Mouse (Mus musculus) heart, embryonic 11.5 days (tissue): Measurements from ENCODE around the gene Tjp1. TPM values are rescaled to one million over a fixed set of nuclear protein-coding genes. Genes with fewer than 3 reads are reported as not detected.

Source experiments
- ATAC-seq: fragments of 200-750 bp; cut with Nextera tagmentation; replicated peaks from 2 replicates; pipeline ENCODE4 v1.8.0; 2017; ENCODE audit warnings: moderate library complexity; ENCODE audit not compliant: insufficient number of reproducible peaks, low FRiP score, low TSS enrichment
- H3K27ac ChIP-seq: fragments of 300-500 bp; sonication (generic); 2 replicates; pipeline ENCODE4 v1.5.1; 2014; ENCODE audit warnings: mild to moderate bottlenecking, low read depth, low read length
- H3K27me3 ChIP-seq: fragments of 300-500 bp; sonication (generic); 2 replicates; pipeline ENCODE4 v1.6.1; 2014; ENCODE audit warnings: mild to moderate bottlenecking, low read length, mixed read lengths; ENCODE audit not compliant: control insufficient read depth, insufficient read depth
- H3K36me3 ChIP-seq: fragments of 300-500 bp; sonication (generic); 2 replicates; pipeline ENCODE4 v1.6.1; 2014; ENCODE audit warnings: mild to moderate bottlenecking, low read length, moderate library complexity, mixed read lengths; ENCODE audit not compliant: control insufficient read depth, insufficient read depth
- H3K4me1 ChIP-seq: fragments of 300-500 bp; sonication (generic); 2 replicates; pipeline ENCODE4 v1.6.1; 2014; ENCODE audit warnings: low read length; ENCODE audit not compliant: control insufficient read depth, insufficient read depth
- H3K4me2 ChIP-seq: fragments of 300-500 bp; sonication (generic); 2 replicates; pipeline ENCODE4 v1.6.1; 2014; ENCODE audit warnings: mild to moderate bottlenecking, moderate library complexity
- H3K4me3 ChIP-seq: fragments of 300-500 bp; sonication (generic); 2 replicates; pipeline ENCODE4 v1.5.1; 2014; ENCODE audit warnings: low read depth, low read length
- H3K9ac ChIP-seq: fragments of 300-500 bp; sonication (generic); 2 replicates; pipeline ENCODE4 v1.6.1; 2014; ENCODE audit warnings: mild to moderate bottlenecking, low read depth, low read length, moderate library complexity
- H3K9me3 ChIP-seq: fragments of 300-500 bp; sonication (generic); replicated peaks from 2 replicates; pipeline ENCODE4 v1.6.1; 2016; ENCODE audit warnings: low read length; ENCODE audit not compliant: control insufficient read depth
- WGBS: fragments of 180-500 bp; shearing (Covaris S2); extraction: QIAGEN DNeasy Blood & Tissue Kit; methylation state at CpG from one replicate; pipeline ENCODE4 v1.1.7; 2014; ENCODE audit not compliant: insufficient replicate concordance; 5-methylcytosine and 5-hydroxymethylcytosine counted together
- polyA plus RNA-seq: library from polyadenylated mRNA; unstranded; fragments of >200 nt; fragmentation: Nextera tagmentation; extraction: Ambion mirVana; gene quantifications from 2 replicates; pipeline ENCODE4 v1.2.1, GENCODE M21; 2014

Gene Tjp1
- polyA plus RNA-seq, 1 experiment from 2014 or later: 13.3 TPM

DNA sequence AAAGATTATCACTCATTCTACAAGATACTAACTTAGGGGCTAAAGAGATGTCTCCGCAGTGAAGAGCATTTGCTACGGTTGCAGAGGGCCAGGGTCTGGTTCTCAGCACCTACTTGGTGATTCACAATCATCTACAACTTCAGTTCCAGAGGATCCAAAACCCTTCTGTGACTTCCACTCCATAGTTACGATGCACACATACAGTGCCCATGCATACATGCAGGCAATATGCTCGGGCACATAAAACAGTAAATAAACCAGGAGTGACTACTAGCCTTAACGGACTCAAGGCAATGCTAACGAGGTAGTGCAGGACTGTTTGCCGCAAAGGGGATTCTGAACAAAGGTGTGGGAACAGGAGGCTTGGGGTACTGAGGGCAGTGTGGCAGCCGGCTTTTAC is 7.0 kb downstream of the Tjp1 start:
- no peak for ATAC-seq
- peaks cover 3% of the 10 kb centered on the region for H3K27me3 ChIP-seq
- H3K4me1 ChIP-seq: no peaks in the 10 kb centered on the region
- H3K36me3 ChIP-seq: no peaks in the 10 kb centered on the region
- no peak overlapping the region for H3K9ac ChIP-seq
- WGBS: 84% methylated on average over 8 of the region's 8 CpGs
- H3K4me2 ChIP-seq: no peak overlapping the region
- no peak overlapping the region for H3K27ac ChIP-seq
- no peak overlapping the region for H3K4me3 ChIP-seq
- H3K9me3 ChIP-seq: no peaks in the 10 kb centered on the region

DNA sequence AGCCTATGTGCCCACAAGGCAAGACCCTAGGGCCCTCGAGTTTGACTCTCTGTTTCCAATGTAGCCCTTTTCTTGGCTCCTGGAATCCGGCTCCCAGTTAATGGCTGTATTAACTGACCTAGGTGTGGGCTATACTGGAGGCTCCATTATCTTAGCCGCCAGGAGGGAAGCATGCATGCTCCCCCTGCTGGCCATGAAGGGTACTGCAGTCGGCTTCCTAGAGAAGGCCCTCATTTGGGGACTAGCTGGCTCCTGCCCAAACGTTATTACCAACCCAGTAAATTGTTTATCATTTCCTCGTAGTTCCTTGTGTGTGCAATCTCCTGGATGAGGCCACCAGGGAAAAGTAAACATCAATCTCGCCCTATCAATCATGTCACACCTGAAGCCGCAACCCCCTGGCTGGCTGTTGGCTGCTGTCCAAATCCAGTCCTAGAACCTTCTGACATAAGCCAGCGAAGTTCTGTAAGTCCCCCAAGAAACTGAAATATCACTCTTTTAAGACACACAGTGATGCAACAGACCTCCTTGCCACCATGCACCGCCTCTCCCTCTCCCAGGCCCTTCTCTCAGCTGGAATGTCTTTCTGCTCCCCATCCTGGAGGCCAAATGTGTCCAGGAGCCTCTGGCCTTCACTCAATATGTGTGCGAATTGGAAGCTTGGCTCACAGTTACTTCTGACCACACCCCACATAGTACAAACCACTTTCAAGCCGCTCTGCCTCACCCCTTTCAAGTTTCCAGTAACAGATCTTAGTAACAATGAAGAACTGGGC is 7.6 kb downstream of the Tjp1 start:
- H3K36me3 ChIP-seq: no peaks in the 10 kb centered on the region
- no peak overlapping the region for H3K4me3 ChIP-seq
- H3K27me3 ChIP-seq: peaks cover 3% of the 10 kb centered on the region; the same call in 1 of the 2 replicates
- ATAC-seq: no peak; the same call in 1 of the 2 replicates
- H3K4me1 ChIP-seq: no peaks in the 10 kb centered on the region
- H3K4me2 ChIP-seq: no peak overlapping the region
- no peak overlapping the region for H3K27ac ChIP-seq
- H3K9me3 ChIP-seq: no peaks in the 10 kb centered on the region
- no peak overlapping the region for H3K9ac ChIP-seq
- WGBS: 37% methylated on average over 12 of the region's 12 CpGs

DNA sequence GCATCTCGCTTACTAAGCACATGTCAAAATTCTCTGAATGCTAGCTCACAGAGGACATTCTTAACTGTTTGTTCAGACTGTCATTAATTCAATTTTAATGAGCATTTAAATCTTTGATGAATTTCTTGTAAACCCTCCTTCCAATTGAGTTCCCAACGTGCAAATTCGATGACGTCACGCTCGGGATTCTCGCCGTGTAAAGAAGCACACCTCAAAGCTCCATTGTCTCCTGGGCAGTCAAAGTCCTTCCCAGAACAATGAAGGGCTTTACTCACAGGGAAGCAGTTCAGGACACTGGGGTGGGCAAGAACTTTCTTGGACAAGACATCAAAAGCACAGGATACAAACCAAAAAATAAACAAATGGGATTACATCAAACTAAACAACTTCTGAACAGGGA is 10.7 kb downstream of the Tjp1 start:
- Histone ChIP-seq H3K9me3 (no peaks in the 10 kb centered on the region), H3K9ac (no peak overlapping the region), H3K27me3 (no peaks in the 10 kb centered on the region), H3K4me2 (no peak overlapping the region), H3K4me1 (no peaks in the 10 kb centered on the region), H3K4me3 (no peak overlapping the region), H3K27ac (no peak overlapping the region), H3K36me3 (no peaks in the 10 kb centered on the region)
- ATAC-seq: no peak
- 64% methylated on average over 8 of the region's 8 CpGs for WGBS

DNA sequence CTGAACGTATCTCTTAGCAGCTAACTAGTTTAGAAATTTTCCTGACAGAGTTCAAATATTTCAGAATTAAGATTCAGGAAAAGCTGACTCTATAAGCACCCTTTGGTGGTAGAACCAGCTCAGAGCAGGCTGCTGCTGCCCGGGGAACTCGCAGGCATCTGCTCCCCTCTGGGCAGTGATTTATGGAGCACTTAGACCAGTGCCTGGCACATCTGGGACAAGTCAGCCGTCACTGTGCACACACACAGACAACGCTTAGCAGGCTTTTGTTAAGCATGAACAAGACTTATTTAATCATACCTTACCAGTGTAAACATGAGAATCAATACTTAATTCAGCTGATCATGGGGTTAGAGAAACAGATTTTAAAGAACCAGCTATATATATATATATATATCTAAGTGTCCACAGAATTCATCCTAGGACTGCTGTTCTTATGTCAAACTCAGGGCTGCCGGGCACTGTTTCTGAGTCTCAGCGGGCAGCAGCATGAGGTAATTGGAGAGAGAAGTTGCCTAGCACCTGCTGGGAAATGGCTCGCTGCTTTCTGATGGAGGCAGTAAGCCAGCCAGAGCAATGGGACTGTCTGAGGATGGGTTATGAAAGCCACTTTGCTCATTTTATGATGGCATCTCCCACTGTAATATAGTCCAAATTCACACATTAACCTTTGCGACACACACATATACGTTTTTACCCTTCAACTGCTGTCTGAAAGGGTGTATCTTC is 14.0 kb downstream of the Tjp1 start:
- Histone ChIP-seq H3K4me3 (no peak overlapping the region), H3K9me3 (no peaks in the 10 kb centered on the region), H3K36me3 (no peaks in the 10 kb centered on the region), H3K4me1 (no peaks in the 10 kb centered on the region), H3K9ac (no peak overlapping the region), H3K27ac (no peak overlapping the region), H3K27me3 (no peaks in the 10 kb centered on the region), H3K4me2 (no peak overlapping the region)
- no peak for ATAC-seq
- WGBS: 53% methylated on average over 10 of the region's 10 CpGs

DNA sequence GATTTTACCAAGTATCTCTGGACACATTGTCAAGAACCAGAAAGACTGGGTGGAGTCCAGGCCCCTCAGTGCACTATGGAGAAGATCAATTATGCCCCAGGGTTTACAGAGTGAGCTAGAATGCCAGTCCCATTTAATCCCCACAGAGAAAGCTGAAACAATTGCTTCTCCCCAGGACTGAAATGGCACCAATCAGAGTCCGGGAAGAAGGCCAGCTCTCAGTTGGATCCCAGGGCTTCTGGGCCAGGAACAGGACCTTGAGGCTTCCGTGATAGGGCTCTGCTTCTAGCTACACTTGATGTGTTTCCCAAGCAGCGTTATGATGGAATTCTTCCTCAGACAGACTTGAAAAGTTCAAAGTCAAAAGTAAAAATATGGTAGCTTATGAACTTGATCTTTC is 18.2 kb downstream of the Tjp1 start:
- H3K27ac ChIP-seq: no peak overlapping the region
- H3K4me1 ChIP-seq: no peaks in the 10 kb centered on the region
- H3K36me3 ChIP-seq: no peaks in the 10 kb centered on the region
- no peak overlapping the region for H3K4me3 ChIP-seq
- no peaks in the 10 kb centered on the region for H3K9me3 ChIP-seq
- no peak overlapping the region for H3K9ac ChIP-seq
- ATAC-seq: no peak
- 74% methylated on average over 3 of the region's 3 CpGs for WGBS
- no peak overlapping the region for H3K4me2 ChIP-seq
- no peaks in the 10 kb centered on the region for H3K27me3 ChIP-seq

DNA sequence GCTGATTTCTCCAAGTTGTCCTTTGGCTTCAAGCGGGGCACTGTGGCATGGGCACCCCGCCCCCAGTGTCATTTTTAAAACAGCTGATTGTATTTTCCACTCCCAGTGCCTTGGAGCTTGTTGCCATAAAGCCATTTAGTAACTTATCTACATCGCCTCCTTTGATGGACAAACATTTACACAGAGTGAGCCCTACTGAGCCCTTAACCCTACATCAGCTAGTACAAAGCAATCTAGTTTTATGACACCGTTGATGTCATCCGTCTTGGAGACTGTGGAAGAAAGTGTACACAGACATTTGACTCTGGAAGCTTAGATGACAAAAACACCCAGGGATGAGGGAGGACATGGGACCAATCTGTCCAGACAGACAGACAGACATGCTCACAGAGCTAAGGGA is 20.2 kb downstream of the Tjp1 start:
- Histone ChIP-seq H3K27ac (no peak overlapping the region), H3K27me3 (no peaks in the 10 kb centered on the region), H3K9me3 (no peaks in the 10 kb centered on the region), H3K4me2 (no peak overlapping the region), H3K4me3 (no peak overlapping the region), H3K9ac (no peak overlapping the region), H3K4me1 (no peaks in the 10 kb centered on the region), H3K36me3 (no peaks in the 10 kb centered on the region)
- no peak for ATAC-seq
- 73% methylated on average over 5 of the region's 5 CpGs for WGBS

DNA sequence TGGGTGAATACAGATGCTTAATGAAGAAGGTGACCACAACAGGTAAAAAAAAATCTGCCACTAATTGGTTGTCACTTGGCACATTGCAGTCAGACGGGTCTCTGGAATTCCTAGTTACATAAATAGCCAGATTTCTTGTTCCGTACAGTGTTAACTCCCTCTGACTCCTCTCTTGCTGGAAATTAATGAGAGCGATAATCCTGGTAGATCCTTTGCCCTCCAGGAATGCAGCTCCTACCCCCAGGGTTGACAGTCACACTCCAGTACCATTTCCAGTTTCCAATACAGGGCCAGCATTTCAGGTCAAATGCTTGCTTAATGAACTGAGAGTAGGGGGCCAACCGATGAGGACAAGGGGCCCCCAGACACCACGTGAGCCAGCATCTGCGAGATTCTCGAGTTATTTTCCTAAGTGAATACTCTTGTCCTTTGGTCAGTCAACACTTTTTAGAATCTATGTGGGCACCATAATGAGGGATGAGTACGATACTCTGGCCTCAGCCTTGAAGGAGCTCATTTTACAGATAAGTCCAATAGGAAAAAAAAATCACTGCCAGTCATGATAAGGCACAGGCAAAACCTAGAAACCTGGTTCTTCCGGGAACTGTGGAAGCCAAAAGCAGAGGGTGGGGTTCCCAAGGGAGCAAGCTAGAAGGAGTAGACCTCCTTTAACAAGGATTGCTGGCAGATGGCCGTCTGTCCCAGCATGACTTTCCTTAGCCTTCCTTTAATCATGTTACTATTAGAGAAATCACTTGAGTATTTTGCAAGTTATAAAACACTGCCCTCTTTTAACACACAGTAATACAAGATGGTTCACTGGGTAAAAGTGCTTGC is 24.9 kb downstream of the Tjp1 start:
- no peak overlapping the region for H3K27ac ChIP-seq
- ATAC-seq: no peak
- H3K27me3 ChIP-seq: no peaks in the 10 kb centered on the region
- no peak overlapping the region for H3K4me3 ChIP-seq
- H3K9me3 ChIP-seq: no peaks in the 10 kb centered on the region
- H3K36me3 ChIP-seq: no peaks in the 10 kb centered on the region
- no peak overlapping the region for H3K4me2 ChIP-seq
- peaks cover 3% of the 10 kb centered on the region; the same call in 1 of the 2 replicates for H3K4me1 ChIP-seq
- 57% methylated on average over 10 of the region's 10 CpGs for WGBS
- H3K9ac ChIP-seq: no peak overlapping the region

DNA sequence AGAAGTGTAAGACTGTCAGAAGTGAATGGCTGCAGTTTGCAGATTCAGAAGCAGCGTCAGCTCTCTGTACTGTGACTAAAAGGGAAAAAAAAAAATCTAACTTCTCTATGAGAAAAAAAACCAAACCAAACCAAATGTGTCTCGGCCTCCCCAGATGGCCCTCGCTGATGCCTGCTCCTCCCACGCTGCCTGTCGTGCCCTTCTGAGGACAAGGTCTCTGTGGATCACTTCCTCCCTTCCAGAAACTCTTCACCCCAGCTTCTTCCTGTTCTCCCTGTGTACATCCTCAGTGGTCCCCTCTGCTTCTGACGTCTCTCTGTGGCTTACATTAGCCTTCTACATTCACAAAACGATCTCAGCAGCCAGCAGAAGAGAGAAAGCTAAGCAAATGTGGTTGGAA is 26.8 kb downstream of the Tjp1 start:
- Histone ChIP-seq H3K4me2 (no peak overlapping the region), H3K4me3 (no peak overlapping the region), H3K4me1 (peaks cover 3% of the 10 kb centered on the region; the same call in 1 of the 2 replicates), H3K9ac (no peak overlapping the region), H3K27me3 (no peaks in the 10 kb centered on the region), H3K27ac (no peak overlapping the region), H3K36me3 (no peaks in the 10 kb centered on the region), H3K9me3 (no peaks in the 10 kb centered on the region)
- ATAC-seq: no peak
- WGBS: 60% methylated on average over 7 of the region's 7 CpGs
